Mouse (Mus musculus): Measurements from ENCODE around the gene Farp1.
A peak's percentile ranks its signal among the peaks of the same experiment; 100 is the strongest.

Farp1 gene

DNA sequence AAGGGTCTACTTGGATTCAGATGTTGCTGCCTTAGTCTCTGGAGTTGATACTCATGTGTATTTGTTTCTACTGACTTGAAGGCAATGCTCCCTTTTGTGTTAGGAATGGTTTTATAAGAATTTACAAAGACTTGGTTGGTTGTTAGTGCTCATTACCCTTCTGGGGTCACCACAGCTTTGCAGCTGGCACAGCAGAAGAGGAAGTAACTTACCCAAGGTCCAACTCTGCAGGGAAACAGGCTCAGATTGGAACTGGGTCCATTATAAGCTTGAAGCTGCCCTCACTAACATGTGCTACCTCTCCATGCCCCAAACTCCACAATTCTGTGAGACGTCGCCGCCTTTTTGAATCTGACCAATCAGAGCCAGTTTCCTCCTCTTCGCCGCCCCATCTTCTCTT is 22.8 kb downstream of the Farp1 start:
- DNase-seq (ENCODE audit: low spot score in 2 of 2), result no peak

DNA sequence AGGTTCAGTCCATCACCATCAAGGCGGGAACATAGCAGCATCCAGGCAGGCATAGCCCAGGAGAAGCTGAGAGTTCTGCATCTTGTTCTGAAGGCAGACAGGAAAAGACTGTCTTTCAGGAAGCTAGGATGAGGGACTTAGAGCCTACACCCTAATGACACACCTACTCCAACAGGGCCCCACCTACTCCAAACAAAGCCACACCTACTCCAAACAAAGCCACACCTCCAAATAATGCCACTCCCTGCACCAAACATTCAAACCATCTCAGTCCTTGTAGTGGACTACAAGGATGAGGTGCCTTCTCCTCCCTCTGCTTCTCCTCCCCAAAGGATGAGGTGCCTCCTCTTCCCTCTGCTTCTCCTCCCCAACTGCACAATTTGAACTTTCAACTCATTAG is 23.5 kb downstream of the Farp1 start:
- no peak for DNase-seq (ENCODE audit: low spot score in 2 of 2)

DNA sequence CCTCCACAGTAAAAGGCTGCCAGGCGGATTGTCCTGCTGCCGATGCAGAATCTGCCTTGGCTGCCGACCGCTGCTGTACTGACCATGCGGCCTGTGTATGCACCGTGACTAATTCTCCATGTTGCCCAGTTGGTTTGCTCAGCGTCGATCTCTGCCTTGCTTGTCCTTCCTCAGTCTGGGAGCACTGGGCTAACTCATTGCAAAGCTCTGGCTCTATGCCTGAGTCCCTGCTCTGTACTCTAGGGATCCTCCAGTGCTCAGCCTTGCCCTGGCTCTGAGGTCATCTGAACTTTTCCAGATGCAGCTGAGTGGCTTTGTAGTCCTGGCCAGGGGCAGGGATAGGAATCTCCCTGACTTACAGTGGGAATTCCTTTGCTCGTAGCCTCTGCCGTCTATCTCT is 24.3 kb downstream of the Farp1 start:
- no peak for DNase-seq (ENCODE audit: low spot score in 2 of 2)

DNA sequence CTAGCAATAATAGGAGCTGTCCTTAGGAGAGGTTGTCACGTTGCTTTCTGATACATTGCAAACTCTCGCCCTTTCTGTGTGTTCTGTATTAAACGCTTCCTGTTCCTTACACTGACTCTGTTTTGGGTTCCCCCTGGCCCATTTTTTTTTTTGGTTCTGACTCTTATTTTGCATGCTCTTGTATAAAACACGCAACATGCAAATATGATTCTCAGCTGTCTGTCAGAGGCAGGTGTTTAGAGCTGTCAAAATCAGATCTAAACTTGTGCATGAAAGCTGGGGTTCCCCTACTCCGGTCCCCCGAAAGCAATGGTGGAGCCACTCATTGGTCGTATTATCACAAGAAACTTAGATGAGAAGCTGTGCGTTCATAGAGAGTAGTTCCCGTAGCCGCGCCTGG is 25.5 kb downstream of the Farp1 start:
- no peak for DNase-seq (ENCODE audit: low spot score in 2 of 2)

DNA sequence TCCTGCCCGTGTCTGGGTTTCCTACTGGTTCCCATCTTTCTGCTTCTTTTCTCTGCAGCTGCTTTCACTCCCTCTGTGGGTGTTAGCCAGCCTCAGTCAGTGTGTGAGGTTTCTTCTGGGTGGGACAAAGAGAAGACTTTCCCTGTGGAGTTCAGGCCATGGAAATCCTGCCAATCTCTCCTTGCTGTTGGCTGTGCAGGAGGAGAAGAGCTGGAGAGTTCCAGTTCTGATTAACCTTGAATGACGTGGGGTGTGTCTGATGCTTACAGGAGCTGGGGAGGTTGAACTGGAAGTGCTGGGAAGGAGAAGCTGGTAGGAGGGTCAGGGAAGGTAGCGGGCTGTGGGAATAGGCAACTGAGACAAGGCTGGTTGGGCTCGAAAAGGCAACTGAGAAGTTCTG is 26.7 kb downstream of the Farp1 start:
- peak in 1 of 2 experiments; percentile 30 for DNase-seq (ENCODE audit: low spot score in 2 of 2)

DNA sequence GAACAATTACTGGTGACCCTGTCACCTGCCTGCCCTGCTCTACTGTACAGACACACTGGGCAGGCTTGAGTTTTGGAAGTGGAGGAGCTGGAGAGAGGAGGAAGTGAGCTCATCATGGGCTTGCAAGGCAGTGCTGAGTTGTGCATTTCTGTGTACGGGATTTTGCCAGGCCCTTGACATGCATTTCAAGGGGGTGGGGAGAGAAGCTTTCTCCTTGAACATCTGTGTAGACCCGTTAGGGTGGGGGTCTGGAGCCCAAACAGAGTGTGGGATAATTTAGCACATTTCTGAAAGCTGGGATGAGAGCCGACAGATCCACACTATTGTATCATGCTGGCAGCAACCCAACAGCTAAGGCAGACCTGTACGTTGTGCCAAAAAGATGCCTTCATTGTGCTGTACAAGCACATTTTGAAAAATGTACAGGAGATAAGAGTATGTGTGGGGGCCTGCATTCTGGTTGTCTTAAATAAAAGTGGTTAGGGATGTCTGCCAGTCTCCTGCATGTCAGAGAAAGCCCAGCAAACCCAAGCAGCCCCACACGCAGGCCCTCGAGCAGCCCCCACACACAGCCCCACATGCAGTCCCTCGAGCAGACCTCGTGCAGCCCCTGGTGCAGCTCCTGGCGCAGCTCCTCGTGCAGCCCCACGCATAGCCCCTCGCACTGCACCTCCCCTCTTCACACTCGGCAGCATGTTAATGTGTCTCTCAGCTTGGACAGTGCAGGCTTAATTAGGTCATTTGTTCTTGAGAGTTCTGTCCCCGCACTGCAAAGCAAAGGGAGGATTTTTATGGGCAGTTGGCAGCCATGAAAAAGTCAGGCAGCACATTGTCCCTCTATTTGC is 27.5 kb downstream of the Farp1 start:
- DNase-seq (ENCODE audit: low spot score in 2 of 2), result no peak

DNA sequence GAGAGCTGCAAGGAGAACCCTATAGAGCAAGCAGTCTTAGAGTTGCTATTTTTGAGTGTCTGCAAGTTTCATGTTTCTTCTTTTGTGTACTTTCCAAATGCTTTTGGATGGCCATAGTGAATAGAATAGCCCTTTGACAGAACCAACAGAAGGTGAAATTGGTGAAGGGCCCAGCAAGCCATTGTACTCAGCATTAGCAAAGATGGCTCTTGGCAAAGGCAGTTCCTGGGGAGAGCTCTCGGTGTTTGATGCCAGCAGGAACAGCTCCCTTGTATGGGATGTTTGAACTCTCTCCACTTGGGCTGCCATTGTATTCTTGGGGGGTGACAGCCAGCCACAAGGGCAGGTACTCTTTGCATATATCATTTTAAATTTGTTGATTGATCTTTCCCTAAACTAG is 29.7 kb downstream of the Farp1 start:
- no peak for DNase-seq (ENCODE audit: low spot score in 2 of 2)

DNA sequence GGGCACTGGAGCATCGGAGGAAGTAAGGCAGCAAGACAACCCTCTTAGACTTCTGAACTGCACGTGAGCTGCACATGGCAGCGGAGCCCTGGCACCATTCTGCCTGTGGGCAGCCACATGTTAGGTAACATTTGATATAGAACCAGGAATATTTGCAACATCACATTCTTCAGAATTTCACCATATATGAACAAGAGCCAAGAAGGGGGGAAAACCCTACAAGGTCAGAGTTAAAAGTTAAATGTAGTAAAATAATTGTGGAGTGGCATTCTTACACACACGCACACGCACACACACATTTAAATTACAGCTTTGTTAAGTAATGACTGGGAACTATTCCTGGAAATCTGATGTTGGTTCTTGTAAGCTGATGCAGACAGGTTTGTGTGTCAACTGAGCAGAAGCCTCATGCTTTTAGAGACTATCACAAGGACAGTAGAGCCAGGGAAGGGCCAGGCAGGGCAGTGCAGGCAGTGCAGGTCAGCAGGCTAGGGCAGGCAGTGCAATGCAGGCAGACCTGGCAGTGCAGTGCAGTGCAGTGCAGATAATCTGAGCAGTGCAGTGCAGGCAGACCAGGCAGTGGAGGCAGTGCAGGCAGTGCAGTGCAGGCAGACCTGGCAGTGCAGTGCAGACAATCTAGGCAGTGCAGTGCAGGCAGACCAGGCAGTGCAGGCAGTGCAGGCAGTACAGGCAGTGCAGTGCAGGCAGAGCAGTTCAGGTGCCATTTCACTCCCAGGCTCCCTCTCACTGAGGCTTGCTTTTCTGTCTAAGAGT is 38.3 kb downstream of the Farp1 start:
- DNase-seq (ENCODE audit: low spot score in 2 of 2), result no peak

DNA sequence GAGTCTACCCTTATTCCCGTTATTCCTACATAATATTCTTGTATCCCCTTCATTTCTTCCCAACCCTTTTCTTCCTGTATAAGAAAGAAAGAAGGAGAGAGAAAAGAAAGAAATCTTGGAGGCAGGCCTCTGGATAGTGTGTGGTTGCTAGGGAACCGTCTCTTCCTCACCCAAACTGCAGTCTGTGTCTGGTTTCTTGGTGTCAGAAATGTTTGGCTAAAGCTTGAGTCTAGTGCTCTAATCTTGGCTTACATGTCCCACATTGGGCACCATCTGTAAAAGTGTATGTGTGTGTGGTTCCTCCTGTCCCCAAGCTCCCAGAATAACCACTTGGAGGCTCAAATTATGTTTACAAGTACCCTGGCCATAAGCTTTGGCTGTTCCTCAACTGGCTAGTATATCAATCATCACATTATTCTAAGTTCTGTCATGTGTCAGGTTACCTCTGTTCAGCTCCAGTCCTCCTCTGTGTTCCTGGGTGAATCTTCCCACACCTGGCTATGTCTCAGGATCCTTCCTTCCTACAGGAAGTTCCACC is 39.3 kb downstream of the Farp1 start:
- DNase-seq (ENCODE audit: low spot score in 2 of 2), result no peak

DNA sequence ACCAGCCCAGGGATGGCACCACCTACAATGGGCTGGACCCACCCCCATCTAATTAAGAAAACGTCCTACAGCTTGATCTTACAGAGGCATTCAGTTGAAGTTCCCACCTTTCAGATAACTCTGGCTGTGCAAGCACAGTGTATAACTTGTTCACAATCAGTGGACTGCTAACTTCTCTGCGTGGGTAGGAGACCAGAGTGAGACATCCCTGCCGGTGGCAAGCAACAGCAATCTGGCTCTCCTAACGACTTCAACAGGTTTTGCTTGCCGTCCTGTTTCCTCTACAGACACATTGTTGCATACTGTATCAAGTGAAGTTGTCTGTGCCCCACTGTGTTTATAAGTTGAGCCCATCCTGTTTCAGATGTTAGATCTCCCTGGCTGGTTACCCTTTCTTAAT is 45.7 kb downstream of the Farp1 start:
- no peak for DNase-seq (ENCODE audit: low spot score in 2 of 2)

DNA sequence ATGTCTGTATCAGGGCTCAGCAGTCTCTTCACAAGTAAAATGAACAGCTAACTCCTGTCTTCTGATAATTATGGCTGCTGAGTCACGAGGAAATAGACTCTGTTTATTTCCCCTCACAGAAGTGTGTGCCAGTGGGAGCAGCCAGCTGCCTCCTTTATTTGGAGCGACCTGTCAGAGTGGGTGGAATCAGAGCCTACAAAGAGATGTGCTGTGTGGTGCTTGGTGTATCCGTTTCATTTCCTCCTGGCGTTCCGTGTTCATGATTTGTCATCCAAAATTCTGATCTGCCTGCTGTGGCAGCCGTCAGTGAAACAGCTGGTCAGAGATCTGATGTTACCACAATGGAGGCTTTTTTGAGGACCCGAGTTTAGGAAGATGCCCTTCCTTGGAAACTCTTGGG is 47.3 kb downstream of the Farp1 start:
- peak in 1 of 2 experiments; percentile 63 for DNase-seq (ENCODE audit: low spot score in 2 of 2)

DNA sequence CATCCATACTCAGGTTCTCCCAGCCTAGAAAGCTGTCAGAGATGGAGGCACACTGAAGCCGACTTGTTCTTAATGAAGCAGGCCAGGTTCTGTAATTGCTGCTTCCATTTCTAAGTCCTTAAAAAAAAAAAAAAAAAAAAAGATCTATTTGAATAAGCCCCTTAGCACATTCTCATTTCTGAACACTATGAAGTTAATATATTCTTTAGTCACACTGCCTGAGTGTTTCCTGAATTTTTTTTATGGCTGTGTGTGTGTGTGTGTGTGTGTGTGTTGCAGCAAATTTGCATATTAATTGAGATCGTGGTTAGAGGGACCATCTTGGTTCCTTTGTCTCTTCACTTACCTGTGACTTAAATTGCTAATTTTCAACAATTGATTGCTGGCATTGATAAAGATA is 47.8 kb downstream of the Farp1 start:
- DNase-seq (ENCODE audit: low spot score in 2 of 2), result no peak

DNA sequence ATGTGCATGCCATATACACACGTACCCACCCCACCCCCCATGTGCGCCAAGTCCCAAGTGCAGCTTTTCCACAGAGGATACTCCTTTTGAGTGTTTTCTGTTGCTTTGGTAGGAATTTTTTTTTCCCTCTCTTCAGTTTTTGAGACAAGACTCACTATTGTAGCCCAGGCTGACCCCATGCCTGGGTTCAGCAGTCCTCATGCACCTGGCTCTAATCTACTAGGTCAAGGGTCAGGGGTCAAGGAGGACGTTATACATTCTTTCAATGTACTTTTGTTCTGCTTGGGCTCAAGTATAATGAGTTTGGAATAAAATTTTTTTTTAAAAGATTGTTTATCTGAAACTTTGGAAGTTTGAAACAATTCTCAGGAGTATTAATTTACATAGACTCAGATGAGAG is 48.4 kb downstream of the Farp1 start:
- no peak for DNase-seq (ENCODE audit: low spot score in 2 of 2)

DNA sequence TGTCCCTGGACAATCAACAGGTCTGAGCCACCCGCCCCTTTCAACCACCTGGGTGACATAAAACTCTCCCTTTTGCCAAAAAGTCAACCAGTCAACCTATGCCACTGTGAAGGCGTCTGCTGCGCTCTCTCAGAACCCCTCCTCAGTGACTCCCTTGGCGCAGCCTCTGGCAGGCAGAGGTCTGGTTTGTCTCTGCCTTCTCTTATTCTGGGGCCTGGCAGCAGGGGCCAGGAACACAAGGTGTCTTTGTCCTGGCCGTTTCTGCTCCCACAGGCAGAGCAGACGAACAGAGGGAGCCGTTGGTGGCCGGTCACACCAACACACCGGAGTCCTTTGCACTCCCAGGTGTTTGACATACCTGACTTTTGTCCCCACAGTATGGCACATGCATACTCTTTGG is 57.5 kb downstream of the Farp1 start:
- DNase-seq (ENCODE audit: low spot score in 2 of 2), result no peak

DNA sequence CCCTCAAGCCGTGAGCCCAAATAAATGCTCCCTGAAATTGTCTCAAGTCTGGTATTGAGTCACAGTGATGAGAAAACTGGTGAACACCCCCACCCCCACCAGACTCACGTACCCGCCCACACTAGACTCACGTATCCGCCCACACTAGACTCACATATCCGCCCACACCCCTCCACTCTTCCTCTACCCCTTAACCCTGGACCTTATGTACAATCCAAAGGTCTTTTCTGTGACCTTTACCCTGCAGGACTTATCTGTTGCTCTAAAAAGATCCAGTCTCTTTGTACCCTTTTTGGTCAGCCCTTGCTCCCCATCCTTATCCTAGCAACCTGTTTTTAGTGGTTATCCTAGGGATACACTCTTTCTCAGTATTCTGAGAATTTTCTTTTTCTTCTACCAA is 58.9 kb downstream of the Farp1 start:
- DNase-seq (ENCODE audit: low spot score in 2 of 2), result no peak

DNA sequence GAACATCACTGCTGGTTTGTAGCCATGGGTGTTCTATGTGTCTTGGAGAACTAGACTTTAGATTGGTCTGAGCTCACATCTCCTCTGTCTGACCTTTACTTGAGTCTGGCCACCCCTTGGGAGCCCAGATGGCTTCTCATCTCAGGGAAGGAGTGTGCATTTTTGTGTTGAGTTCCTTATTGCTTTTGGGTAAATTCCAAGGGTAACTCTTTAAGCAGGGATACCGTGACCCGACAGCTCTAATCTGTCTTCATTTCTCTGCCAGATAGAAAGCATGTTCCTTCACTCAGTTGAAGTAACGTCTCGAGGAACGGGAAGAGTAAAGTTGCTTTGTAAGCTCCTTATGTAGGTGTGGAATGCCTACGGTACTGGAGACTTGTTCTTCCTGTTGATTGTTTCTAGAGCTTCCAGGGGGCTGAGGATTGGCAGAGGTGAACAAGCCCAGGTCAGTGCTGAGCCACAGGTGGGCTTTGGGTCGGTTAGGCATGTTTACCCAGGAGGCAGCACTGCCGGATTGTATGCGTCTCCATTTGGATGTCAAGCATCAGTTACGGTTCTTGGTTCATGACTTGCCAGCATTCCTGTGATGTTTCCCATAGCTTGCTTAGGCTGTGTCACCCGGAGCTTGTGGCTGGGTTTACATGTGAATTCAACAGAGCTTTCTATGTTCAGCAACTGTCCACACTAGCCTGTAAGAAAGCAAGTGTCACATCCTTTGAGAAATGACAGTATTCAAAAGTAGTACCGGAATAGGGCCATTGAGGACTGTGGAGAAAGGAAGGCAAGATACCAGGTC is 62.8 kb downstream of the Farp1 start:
- no peak for DNase-seq (ENCODE audit: low spot score in 2 of 2)

DNA sequence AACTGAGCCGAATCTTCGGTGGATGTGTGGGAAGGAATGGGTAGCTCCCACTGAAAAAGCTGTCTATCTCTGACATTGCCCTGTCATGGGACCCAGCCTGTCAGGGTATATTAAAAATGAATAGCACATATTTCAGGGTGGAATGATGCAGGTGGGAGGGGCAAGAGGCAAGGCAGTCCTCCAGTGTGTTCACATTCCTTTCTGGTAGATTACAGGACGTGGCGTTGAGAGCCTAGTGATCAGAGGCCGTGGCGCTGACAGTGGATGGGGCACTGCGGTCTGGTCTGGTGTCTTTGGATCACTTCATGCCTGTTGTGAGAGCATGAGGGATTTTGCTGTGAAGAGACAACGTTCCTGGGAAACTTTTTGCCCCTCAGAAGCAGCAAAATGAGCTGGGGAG is 64.1 kb downstream of the Farp1 start:
- no peak for DNase-seq (ENCODE audit: low spot score in 2 of 2)

DNA sequence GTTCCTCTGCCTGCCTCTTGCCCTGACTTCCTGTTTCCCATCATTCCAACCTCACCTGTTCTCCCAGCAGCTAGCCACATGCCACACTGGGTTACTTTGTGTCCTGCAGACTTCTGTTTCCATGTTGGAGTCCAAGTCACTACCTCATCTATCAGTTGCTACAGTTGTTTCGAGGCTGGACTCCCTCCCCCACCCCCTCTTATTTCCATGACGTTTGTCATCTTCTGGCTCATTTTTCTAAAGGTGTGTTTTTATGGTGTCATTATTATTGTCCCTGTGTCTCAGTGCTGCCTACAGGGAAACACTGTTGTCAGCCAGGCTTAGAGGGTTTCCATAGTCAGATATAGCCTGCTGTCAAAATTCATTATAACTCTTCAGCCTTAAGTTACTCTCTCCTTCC is 64.9 kb downstream of the Farp1 start:
- no peak for DNase-seq (ENCODE audit: low spot score in 2 of 2)

DNA sequence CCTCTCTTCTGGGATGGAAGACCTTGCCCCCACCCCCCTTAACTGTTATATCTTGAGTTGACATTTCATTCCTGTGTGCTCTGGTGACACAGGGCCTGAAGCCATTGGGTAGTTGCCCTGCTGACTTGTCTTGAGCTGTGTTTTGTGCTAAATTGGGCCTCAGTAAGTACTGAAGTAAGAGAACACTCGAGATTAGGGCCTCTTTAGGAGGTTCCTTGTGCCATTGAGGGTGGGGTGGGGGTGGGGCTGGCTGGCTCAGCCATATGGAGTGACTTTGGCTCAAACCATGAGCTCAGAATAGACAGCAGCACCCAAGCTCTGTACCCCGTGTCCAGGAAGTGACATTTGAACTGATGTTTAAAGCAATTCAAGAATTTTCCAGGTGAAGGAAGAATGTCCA is 65.8 kb downstream of the Farp1 start:
- no peak for DNase-seq (ENCODE audit: low spot score in 2 of 2)

DNA sequence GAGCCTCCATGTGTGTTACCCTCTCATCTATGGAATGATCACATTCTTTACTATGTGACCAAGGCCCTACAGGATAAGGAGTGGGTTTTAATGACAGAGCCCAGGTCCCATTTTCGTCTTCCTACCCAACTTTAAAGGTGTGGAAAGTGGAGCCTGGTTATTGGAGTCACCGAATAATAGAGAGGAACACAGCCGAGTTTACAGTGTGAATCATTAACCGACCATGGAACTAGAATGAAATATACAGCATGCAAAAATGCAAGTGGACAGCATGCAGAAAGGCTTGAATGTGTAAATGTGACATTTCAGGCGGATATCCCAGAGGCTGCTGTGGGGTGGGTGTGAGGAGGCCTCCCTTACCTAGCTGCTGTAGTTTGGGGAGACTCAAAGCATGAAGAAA is 66.5 kb downstream of the Farp1 start:
- no peak for DNase-seq (ENCODE audit: low spot score in 2 of 2)

DNA sequence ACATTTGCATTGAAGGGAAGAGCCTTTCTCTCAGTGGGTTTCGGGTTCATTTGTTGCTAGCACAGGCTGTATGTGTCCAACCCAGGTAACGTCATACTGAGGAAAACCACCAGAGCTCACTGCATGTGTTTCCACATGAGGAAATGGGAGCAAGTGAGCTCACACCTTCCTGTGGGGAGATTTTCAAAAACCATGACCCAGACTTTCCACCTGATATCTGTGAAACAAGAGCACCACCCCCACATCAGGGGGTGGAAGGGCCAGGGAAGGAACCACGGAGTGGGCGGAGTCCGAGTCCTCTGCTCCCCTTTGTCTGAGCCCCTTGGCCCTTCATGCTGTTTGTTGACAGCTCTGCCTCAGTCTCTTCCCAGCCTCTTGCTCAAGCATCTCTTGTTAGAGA is 67.6 kb downstream of the Farp1 start:
- DNase-seq (ENCODE audit: low spot score in 2 of 2), result no peak

DNA sequence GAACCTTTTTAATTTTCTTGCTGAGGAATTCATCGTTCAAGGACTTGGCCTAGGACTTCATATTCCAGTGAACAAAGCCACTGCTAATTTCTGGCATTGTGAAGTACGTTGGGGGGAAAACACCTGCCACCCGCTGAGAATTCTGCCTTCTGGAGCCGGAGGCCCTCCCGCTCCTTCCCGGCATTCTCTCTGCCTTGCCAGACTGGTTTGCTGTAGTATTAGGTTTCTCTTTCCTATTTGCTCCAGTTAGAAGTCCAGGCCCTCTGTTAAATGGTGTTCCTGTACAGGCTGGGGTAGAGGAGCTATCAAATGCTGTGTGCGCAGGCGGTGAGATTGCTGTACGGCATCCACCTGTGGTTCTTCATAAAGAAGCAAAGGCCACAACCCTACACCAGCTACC is 68.5 kb downstream of the Farp1 start:
- no peak for DNase-seq (ENCODE audit: low spot score in 2 of 2)
